Mouse (Mus musculus) fat pad, adult 2 months (tissue): ENCODE measurements around the gene Vwce.
A peak's percentile ranks its signal among the peaks of the same experiment; 100 is the strongest.

Source experiments
- DNase-seq: peaks from one replicate; pipeline ENCODE4 v3.0.0-alpha.2; 2011; ENCODE audit warnings: low read depth, low spot score; ENCODE audit errors: extremely low read depth

Gene Vwce

GRCm38 (mm10) chr19:10689470-10690166 is 55.6 kb downstream of the Vwce start:
- no peak for DNase-seq

- DNase-seq: no peak
Observed at GRCm38 (mm10) chr19:10690336-10690735, 56.3 kb downstream of the Vwce start.

DNA sequence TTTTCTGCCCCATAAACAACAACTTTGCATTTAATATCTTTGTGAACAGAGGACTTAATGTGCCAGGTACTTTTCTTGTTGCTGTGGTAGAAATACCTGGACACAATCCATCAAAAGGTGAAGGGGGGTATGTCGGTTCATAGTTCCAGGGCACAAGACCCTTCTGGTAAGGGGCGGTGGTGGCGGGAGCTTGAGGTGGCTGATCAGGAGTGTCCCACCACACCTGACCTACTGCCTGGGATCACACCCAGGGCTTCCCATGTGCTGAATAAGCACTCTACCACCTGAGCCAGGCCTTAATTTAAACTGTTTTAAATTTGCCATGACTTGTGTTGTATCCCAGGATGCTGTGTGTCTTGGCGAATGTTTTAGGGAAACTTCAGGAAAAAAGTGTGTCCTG is 57.1 kb downstream of the Vwce start:
- DNase-seq: no peak

DNA sequence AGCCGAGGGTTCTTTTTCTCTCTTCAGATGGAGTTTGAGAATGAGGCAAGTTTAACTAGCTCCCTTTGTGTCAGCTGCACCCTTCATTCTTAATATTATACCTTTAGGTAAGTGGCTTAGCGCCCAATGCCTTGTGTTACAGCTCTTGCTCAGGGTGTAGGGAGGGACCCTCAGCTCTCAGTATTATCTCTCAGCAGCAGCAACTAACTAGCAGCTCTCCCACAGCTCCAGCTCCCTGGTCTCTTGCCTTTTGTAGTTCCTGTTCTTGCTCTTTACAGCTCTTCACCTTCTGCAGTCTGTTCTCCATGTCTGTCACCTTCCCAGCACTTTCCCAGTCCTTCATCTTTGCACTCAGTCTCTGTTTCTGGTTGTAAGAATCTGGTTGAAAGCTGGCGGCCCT is 57.6 kb downstream of the Vwce start:
- no peak for DNase-seq

GRCm38 (mm10) chr19:10692361-10692760 is 58.3 kb downstream of the Vwce start:
- no peak for DNase-seq

DNA sequence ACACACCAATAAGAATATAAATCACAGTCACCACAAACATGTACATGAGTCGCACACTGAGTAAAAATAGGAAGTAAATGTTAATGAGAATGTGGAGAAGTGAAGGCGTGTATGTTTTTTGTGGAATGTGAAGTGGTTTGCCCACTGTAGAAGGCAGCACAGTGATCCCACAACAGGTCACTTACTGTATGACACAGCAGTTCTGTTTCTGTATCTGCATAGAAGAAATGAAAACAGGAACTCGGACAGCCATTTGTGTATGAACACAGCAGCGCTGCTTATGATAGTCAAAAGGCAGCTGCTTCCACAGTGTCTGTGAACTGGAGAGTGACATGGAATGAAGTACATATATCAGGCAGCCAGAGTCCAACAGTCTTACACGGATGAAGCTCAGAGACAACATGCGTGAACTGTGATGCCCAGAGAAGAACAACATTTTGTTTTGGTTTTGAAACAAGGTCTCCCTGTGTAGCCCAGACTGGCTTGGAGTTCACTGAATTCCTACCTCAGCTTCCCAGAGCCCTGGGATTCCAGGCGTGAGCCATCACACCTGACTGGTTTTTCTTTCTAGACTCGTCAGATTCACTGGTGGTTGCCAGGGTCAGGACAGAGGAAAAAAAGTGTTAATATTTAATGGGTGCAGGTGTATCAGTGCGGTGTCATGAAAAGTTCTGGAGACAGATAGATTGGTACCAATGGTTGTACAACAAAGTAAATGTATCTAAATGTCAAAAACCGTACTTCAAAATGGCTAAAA is 60.1 kb downstream of the Vwce start:
- DNase-seq: no peak

DNA sequence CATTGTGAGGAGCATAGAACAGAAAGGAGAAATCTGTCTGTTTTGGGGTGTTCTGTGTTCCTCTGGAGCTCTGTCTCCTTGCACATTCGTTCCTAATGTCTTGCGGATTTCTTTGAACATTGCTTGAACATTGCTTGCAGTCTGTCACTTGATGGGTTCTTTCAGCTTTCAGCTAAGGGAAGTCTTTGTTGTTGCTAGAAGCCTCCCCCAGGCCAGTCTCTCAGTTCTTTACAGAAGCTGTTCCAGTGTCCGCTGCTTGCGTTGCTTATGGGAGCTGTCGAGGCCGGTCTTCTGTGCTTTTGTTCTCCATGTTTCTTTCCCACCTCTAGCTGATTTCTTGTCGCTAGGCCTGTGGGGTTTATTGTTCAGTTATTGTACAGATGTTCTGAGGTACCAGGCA is 61.8 kb downstream of the Vwce start:
- no peak for DNase-seq

DNA sequence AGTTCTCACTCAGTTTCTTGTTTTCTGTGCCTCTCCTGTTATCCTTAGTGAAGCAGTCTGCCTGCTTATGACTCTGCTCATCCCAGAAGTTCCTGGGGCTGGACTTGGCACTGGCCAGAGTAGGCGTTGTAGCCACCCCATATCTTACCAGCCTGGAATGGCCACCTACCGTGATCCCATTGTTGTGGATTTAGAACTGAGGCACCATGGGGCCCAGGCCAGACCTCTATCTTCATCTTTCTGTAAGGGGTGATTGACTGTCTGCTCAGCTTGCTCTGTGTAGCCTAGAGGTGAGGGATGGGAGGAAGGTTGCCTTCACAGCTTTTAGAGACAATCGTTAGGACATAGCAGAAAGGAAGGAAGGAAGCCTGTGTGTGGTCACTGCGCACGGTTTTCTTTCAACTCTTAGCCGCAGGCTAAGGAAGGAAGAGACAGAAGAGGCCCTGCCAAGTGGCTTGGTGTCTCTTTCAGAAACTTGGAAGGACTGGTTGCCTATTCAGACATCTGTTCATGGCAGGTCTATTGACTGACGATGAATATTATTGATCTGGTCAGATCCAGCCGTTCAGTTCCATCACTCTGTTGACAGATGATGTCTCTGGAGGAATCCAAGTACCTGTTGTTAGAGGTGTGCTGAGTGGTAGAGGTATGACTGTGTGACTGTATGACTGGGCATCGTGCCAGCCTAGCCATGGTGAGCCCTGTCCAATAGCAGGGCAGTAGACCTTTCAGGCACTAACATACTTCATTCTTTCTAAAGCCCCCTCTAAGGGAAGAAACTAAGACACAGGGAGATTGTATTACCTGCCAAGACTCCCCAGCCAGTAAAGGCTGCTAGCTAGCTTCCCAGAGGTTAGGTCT is 64.3 kb downstream of the Vwce start:
- DNase-seq: no peak

DNA sequence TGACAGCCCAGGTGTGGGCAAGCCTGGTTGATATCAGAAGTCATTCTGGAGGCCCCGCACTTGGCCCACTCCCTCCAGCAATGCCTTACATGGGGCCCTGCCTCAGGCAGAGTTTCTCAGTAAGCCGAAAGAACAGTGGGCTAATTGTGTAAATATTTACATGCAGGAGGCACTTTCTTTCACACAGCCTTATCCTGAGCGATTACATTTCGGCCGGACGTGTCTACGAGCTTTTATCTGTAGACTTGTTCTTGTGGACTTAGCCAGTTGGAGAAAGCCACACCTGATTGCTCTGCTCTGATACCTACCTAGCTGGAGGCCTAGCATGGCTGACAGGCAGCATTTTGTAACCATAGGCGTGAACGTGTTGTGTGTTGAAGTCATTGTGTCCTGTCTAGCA is 65.8 kb downstream of the Vwce start:
- DNase-seq: no peak

DNA sequence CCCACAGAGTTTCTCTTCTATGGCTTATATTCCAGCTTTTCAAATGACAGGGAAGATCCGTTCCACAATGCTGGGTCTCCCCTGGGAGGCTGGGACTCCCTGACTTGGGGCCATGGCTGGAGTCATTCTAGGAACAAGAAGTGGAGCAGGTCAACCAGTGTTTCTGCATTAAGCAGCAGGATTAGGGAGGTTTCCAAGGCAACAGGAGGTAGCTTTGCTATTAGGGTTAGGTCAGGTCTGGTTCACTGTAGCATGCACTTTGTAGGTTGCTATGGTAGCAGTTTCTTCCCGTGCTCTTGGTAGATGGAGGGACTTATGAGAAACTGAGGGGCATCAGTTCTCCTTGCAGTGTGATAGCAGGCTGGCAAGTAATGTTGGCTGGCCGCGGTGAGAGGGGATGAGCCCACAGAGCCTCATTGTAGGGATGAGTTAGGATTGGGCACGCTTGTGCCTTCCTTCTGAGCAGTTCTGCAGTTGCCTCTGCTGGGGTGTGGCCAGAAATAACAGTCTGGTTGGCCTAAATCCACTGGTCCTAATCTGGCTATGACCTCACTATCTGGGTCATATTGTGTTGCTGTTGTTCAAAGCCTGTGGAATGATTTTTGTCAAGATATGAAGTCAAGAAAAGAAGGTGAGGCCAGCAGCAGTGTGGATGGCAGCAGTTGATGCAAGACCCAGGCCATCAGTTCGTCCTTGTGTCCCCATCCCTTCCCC is 67.2 kb downstream of the Vwce start:
- no peak for DNase-seq

DNA sequence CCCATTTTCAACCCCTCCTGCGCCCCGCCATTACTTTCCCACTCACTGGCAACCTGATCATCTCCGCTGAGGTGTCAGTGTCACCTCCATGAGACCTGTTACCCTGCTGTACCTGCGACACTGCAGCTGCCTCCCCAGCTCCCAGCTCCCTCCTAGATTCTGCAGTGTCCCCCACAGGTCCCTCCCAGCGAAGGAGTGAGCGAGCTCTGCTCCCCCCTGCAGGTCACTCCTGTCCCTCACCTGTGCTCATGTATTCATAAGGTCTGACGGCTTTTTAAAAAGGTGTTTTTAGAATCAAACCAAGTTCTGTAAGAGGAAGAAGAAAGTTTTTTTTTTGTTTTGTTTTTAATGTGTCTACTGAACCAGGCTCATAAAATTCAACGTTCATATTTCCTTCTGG is 68.1 kb downstream of the Vwce start:
- no peak for DNase-seq

- DNase-seq: peak; percentile 80
Observed at GRCm38 (mm10) chr19:10703470-10703869, 69.5 kb downstream of the Vwce start.

DNA sequence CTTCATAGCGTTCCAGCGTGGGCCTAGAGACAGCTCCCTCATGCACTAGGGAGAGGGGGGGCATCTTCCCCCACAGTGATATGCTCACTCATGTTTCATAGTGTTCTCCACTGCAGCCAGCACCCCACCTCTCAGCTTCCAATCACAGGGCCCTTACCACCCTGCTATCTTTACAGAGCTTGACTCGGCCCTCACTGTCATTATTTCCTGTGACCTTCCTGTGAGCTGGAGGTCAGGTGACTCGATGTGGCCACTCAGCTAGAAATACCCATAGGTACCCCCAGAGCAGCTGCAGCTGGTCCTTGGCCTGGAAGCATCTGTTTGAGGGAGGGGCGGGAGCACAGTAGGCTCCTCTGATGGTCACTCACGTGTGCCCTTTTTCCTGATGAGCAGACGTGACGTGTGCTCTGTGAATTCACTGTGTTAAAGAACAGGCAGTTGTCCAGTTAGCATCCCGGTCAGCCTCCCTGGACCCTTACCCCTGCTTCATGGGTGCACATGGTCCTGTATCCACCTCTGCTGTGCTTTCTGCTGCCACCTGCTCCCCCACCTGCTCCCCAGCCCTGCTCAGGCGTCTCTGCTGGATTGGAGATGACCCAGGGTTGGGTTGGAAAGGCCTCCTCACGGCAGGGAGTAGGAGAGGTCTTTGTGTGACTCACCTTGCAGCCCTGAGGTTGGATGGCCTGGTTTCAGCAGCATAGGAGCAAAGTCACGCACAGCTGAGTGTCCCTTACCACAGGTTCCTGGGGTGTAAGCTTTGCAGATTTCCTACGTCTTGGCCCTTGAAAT is 73.3 kb downstream of the Vwce start:
- DNase-seq: no peak

- no peak for DNase-seq
Observed at GRCm38 (mm10) chr19:10707881-10708280, 73.9 kb downstream of the Vwce start.

GRCm38 (mm10) chr19:10708900-10709299 is 74.9 kb downstream of the Vwce start:
- DNase-seq: no peak

DNA sequence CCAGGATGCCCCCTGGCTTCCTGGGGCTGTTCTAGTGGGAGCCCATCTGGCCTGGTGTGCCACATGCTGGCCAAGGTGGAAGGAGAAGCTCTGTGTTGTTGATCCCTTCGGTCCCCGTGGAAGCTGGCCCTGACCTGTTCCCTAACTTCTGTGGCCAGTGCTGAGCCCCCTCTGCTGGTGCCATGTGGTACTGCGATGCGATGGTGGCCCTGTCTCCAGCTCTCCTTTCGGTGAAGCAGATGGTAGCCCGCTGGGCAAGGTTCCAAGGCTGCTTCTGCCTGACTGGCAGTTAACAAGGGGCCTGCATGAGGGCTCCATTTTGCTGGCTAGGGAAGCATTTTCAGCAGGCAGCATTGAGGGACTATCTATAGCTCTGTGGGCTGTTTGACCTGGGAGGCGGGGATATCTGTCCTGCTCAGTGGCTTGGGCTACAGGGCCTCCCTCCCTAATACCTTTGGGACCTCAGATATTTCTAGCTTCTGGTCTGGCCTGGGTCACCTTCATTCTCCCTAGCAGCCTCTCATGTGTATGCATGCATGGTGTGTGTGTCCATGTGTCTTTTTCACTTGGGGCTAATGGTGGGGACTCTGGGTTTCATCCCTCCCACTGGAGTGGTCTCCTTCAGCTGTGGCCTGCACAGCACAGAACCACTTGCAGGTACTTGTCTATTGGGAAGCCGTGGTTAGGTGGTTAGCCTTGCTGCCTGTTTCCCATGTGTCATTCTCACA is 75.5 kb downstream of the Vwce start:
- DNase-seq: no peak

- no peak for DNase-seq
Observed at GRCm38 (mm10) chr19:10710088-10710511, 76.1 kb downstream of the Vwce start.

DNA sequence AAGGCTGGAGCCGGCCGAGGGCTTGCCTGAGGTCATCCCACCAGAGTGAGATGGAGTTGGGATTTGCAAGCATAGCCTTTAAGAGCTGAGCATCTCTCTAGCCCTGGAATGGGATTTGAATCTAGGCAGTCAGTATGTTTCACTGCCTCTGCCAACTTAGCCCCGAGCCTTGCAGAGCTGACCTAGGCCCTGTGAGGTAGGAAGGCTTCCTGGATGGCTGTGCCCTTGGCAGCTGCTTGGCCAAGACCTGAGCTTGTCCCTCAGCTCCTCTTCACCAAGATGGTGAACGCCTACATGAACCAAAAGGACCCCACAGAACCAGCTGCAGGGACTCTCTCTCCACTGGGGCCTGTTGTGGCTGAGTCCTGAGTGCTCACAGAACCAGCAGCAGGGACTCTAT is 76.7 kb downstream of the Vwce start:
- no peak for DNase-seq

DNA sequence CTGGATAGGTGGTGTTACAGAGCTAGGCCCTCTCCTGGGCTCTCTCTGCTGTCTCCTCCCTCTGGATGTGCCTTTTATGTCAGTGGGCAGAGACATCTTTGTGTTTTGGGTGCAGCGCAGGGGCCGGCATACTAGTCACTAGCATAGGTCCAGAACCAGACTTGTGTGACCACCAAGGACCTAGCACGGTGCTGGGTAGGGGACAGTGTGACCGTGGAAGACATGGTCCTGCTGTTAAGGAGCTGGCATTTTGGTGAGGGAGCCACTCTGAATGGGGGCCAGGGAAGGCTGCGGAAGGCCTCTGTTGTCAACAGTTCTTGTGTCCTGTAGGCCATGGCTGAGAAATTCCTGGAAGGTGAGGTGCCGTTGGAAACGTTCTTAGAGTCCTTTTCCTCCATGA is 78.2 kb downstream of the Vwce start:
- no peak for DNase-seq

DNA sequence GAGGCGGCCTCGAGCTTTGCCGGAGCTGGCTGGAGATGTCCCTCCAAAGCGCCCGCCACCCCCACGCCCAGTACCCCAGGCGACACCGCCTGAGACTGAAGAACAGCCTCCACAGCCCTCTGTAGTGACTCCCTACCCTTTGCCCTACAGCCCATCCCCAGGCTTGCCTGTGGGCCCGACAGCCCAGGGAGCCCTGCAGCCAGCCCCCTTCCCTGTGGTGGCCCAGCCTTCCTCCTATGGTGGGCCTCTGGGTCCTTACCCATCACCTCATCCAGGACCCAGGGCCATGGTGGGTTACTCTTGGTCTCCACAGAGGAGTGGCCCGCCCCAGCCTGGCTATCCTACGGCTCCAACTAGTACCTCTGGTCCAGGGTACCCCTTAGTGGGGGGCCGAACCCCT is 78.6 kb downstream of the Vwce start:
- DNase-seq: no peak
